Mouse (Mus musculus) yolk sac, embryonic 10.5 days (tissue): ENCODE measurements around the gene Prph.
"Not testable (repeated sequence)": the region's sequence is repeated elsewhere in the genome, so short reads cannot be mapped to it uniquely, and the experiment has no call there.

ENCODE experiments used
- DNase-seq: peaks from one replicate; pipeline ENCODE4 v3.0.0-alpha.2; 2017; ENCODE audit warnings: low spot score

Prph gene

GRCm38 (mm10) chr15:99033498-99034270, 21.3 kb upstream of the Prph start:
- no peak for DNase-seq

GRCm38 (mm10) chr15:99035431-99035830, 19.5 kb upstream of the Prph start:
- DNase-seq, result no peak

- DNase-seq, result no peak
These were observed 18.6 kb upstream of the Prph start for GRCm38 (mm10) chr15:99036249-99036905.

GRCm38 (mm10) chr15:99038025-99038424, 16.9 kb upstream of the Prph start:
- no peak for DNase-seq

GRCm38 (mm10) chr15:99038797-99039196, 16.2 kb upstream of the Prph start:
- DNase-seq, result no peak

- DNase-seq, result no peak
These were observed 15.7 kb upstream of the Prph start for GRCm38 (mm10) chr15:99039306-99039705.

- DNase-seq, result no peak
These were observed 14.7 kb upstream of the Prph start for GRCm38 (mm10) chr15:99039996-99040919.

GRCm38 (mm10) chr15:99040920-99041856, 13.8 kb upstream of the Prph start:
- DNase-seq, result no peak

- no peak for DNase-seq
These were observed 12.6 kb upstream of the Prph start for GRCm38 (mm10) chr15:99042334-99042733.

GRCm38 (mm10) chr15:99044854-99045253, 10.1 kb upstream of the Prph start:
- peak; percentile 89 for DNase-seq

- not testable (repeated sequence) for DNase-seq
These were observed 9.2 kb upstream of the Prph start for GRCm38 (mm10) chr15:99045734-99046133.

GRCm38 (mm10) chr15:99049473-99050253, 5.3 kb upstream of the Prph start:
- no peak for DNase-seq

- no peak for DNase-seq
These were observed 1.6 kb upstream of the Prph start for GRCm38 (mm10) chr15:99053373-99053772.

- peak; percentile 82 for DNase-seq
These were observed 562 bp downstream of the Prph start for GRCm38 (mm10) chr15:99055511-99055961.

GRCm38 (mm10) chr15:99056332-99056731, 1.4 kb downstream of the Prph start:
- DNase-seq, result no peak

- DNase-seq, result no peak
These were observed 10.7 kb downstream of the Prph start for GRCm38 (mm10) chr15:99065557-99066165.

GRCm38 (mm10) chr15:99071988-99072387, 17.0 kb downstream of the Prph start:
- no peak for DNase-seq

GRCm38 (mm10) chr15:99074019-99074599, 19.1 kb downstream of the Prph start, which contains the start of gene Troap:
Troap (plus strand) TSS chr15:99074575.
- DNase-seq, result no peak

GRCm38 (mm10) chr15:99074600-99075333, 19.8 kb downstream of the Prph start:
- peak; percentile 99 for DNase-seq
